Mouse (Mus musculus) v-Abl transformed pro-B cells (cell line): Measurements from ENCODE around the gene BC004004.
"Not testable (repeated sequence)": the region's sequence is repeated elsewhere in the genome, so short reads cannot be mapped to it uniquely, and the experiment has no call there.

Source experiments
- in situ Hi-C, 2 experiments: fragments of 400-800 bp; cut with MboI; formaldehyde crosslinking; loops; one replicate each; pipeline ENCODE4 v1.15.1; 2025; ENCODE audit not compliant: unreplicated experiment in 2 of 2

The BC004004 gene

DNA sequence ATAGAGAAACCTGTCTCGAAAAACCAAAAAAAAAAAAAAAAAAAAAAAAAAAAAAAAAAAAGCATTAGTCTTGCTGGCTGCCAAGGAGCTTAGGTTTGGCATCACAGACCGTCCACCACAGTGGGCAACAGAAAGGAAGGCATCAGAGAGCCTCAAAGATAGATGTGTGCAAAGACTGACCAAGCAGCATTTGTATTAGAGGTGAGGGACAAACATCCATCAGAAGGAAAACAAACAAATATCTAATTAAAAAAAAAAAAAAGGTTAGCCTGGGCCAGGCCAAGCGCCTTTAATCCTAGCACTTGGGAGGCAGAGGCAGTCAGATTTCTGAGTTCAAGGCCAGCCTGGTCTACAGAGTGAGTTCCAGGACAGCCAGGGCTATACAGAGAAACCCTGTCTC, 48.8 kb downstream of the BC004004 start, which contains the start of gene Pi16:
Gene Pi16 (plus strand): TSS at position 301 of the 400 bp plus-strand sequence.
- in situ Hi-C loops, result not testable (repeated sequence)

DNA sequence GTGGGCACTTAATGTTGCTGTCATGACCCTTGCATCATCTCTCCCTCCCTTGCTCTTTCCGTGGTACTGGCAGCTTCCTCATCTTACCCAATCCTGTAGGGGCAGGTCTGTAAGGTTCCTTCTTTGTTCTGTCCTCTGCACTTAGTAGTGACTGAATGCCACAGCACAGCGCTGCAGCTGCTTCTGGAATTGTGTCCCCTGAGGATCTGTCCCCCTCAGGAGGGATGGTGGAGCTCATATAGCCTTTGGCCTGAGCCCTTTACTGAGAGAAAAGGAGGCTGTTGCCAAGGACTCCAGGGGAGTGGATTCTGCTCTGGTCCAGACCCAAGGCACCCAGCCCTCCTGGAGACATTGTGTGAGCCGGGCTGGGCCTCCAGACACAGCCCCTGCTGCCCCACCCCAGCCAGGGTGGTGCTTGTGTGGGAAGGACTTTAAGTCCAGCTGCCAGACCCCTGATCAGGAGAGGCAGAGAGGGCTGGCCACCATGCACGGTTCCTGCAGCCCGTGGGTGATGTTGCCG, 50.2 kb downstream of the BC004004 start:
- in situ Hi-C loops, result no loop called here

DNA sequence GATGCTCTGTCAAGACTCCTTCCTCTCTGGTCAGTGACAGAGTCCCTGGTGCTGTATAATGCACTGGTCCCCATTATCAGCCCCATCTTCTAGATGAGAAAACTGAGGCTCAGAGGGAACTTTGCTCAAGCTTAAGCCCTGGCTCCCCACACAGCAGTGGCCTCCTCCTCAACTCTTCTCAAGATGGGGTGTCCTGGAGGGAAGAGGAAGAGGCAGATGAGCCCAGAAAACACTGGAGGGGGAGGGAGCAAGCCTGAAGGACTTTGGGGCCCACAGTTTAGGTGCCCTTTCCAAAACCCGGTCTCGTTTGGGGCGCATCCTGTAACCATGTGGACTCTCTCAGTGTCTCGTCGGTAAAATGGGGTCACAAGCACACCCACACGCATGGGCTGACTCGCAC, 50.9 kb downstream of the BC004004 start:
- in situ Hi-C loops, result no loop called here

DNA sequence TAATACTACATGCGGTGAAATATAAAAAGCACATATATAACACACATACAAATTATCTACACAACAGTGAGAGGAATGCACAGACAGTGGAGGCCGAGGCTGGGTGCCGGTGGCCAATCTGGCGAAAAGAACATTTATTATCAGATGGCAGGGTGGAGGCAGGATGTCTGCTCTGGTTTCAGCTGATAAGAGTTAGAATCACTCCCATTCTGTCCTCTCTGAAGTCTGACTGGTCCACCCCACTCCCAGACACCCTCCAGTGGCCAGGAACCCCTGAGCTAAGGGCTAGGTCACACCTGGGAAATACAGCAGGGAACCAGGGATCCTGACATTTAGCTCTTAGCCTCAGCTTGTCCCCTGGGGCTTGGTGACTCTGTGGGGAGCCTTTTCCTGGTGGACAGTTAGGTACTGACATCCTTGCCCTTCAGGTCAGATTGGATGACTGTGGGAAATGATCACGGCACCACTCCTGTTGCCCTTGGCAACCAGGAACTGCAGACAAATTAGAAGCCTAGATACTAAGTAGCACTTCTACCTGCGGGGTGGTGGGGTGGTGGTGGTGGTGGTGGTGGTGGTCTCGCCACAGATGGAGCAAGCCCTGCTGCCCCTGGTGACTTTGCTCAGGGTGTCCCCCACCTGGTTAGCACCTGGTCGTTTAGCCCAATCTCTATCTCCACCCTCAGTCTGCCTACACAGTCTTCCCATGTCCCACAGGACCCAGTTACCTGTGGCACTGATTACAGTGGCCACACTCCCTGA, 51.5 kb downstream of the BC004004 start:
- in situ Hi-C loops, result no loop called here

DNA sequence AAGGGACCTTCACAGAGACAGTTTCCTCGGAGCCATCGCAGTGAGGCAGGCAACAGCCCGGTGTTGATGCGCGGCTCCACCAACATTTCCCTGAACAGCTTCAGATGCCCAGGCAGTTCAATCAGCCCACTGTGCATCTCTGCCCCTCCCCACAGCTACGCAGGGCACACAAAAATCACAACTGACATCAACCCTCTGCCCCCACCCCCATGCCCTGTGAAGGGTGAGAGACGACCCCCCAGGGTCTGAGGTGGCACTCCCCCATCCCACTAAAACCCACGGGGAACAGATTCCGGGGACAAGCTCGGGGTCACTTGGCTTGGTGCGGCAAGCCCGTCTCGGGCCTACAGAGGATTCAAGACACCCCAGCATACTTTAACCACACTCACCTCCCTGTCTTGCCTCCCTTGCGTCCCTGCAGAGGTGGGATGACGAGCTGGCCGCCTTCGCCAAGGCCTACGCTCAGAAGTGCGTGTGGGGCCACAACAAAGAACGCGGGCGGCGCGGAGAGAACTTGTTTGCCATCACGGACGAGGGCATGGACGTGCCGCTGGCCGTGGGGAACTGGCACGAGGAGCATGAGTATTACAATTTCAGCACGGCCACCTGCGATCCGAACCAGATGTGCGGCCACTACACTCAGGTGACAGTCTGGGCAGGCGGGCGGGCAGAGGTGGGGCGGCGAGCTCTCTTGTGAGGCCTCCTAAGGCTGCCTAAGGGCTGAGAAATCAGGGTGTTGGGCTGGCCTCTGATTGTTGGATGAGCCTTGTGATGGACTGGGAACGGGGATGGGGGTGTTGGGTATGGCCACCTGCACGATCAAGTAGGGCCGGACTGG, 53.4 kb downstream of the BC004004 start:
- in situ Hi-C loops, result no loop called here

DNA sequence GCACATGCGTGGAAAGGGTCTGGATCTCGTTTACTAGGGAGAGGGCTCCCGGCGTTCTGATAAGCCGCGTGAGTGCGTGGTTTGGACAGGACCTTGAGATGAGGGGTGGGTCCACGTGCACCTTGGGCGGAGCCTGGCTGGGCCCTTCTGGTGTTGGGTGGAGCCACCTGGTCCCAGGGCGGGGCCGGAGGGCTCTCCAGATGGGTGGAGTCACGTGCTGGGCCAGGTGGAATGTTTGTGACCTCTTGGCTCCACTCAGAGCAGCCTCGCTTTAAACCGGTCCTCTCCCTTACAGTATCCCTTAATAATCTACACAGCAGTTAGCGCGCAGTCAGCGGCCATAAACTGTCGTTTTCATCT, 54.0 kb downstream of the BC004004 start:
- in situ Hi-C loops, result no loop called here

DNA sequence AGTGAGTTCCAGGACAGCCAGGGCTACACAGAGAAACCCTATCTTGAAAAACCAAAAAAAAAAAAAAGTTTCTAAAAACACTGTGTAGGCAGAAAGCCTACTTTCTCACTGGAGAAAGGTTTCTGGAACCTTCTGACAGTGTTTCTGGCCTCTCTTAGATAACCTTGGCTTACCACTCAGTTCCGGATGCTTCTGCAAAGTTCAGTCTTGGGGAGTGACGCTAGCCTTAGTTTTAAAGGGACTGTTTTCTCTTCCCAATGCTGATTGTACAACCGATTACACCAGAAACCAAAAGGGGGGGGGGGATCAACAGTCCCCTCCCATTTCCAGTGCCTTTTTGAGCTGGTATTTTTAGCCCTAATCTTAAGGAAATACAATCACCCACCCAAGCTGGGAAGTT, 55.0 kb downstream of the BC004004 start:
- in situ Hi-C loops, result no loop called here

DNA sequence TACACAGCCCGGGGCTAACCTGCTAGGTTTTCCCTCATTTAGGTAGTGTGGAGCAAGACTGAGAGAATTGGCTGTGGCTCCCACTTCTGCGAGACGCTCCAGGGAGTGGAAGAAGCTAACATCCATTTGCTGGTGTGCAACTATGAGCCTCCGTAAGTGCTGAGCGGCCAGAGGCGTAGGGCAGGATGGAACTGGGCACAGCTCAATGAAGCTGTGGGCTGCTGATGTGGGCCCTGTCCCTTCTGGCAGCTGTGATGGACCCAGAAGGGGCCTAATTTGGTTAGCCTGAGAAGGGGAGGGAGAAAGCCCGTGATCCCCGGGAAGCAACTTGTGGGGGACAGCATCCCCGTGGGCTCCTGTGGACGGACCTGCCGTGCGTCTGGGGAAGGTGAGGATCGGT, 57.2 kb downstream of the BC004004 start:
- in situ Hi-C loops, result no loop called here

DNA sequence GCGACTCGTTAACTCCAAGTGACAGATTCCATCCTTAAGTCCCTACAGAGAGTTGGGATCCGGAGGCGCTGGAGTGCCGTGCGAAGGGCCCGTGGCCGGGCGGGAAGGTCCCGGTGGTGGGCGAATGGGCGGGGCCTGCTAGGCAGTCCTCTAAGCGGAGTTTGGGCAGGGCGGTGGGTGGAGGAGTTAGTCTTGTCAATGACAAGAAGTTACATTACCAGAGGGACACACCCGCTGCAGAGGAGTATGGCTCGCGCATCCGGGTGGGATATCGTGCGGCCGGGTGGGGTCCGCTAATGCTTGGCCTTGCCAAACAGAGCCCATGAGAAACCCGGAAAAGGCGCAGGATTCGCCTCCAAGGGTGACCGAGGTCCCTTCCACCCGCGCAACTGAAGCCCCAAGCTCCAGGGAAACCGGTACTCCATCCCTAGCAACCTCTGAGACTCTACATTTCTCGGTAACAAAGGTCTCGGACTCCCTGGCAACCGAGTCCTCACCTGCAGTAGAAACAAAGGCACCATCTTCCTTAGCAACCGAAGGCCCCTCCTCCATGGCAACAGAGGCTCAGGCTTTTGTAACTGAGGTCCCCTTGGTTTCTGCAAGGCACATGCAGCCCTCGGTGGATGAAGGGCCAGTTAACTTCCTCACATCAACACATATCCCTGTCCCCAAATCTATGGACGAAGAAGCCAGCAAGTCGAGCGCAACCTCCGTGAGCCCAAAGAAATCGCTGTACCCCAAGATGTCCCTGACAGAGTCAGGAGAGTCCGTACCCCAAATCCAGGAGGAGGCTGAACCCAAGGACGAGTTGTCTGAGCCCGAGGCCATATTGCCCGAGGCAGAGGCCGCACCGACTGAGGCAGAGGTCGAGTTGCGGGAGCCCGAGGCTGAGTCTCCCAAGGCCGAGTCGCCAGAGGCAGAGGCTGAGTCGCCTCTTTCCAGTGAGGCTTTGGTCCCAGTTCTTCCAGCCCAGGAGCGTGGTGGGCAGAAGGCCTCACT, 58.2 kb downstream of the BC004004 start:
- in situ Hi-C loops, result no loop called here

DNA sequence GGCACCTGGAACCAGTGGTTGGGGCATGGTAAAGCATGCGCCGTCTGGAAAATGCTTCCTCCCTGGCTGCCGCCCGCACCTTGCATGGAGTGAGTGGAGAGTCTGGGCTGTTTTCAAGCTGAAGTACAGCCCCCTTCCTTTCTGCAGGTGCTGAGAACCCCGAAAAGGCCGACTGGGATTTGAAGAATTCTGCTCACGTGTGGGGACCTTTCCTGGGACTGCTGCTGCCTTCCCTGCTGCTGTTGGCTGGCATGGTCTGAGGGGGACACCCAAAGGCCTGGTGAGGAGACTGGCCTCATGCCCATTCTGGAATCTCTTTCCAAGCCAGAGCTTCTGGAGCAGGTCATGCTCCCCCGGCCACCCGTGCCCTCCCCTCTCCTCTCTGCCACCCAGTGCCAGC, 59.1 kb downstream of the BC004004 start:
- in situ Hi-C loops, result no loop called here

DNA sequence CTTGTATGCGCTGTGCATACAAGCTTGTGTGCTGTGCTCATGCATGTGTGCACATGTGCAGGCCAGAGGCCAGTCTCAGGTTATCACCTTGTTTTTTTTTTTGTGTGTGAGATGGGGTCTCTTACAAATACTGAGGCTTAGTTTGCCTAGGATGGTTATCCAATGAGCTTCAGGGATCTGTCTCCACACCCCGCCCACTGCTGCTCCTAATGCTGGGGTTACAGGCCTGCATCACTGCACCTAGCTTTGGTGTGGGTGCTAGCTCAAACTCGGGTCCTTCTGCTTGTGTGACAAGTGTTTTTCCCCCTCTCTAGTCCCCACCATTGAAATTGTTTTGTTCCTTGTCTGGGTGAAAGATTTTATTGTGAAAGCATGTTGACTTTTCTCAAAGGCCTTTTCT, 61.6 kb downstream of the BC004004 start:
- in situ Hi-C loops, result no loop called here

DNA sequence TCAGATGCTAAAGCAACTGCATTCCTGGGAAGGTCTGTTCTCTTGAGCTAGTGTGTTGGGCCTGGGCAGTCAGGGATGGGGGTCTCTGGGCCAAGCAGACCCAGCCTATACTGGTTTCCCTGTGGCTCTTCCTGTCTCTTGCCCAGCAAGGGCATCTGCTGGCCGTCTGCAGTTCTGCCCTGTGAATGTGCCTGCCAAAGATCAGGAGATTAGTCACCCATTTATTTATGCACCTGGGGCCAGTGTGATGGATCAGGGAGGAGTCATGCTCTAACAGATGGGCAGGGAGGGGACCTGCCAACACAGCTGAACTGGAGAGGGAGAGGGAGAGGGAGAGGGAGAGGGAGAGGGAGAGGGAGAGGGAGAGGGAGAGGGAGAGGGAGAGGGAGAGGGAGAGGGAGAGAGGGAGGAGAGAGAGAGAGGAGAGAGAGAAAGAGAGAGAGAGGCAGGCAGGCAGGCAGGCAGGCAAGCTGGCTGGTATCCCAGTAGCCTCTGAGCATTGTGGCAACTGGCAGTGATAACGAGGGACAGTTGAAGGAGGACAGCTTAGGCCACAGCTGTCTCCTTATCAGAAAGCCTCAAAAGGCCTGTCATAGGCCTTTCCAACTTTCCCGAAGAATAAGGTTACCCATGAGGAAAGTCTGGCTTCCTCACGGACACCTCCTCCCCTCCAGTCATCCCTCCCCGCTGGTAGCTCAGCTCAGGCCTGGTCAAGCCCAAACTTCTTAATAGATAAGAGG, 62.3 kb downstream of the BC004004 start:
- in situ Hi-C loops, result no loop called here

DNA sequence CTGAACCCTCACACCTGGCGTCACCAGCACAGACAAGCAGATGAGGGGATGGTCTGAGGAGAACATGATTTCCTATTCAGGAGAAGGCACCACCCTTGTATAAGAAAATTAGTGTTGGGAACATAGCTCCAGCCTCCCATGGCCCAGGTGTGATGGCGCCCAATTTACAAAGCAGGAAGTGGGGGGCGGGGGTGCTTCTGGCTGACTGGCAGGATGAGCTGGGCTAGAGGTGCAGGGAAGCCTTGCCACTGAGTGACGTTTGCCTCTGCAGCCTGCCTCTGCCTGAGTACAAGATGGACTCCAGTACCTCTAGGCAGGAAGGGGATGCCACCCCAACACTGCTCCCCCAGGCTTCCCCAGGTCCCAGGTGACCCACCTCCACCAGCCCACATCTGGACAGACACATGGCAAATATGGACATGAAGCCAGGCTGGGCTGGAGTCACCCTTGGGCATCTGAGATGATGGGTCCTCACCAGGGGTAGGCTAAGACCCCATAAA, 63.6 kb downstream of the BC004004 start:
- in situ Hi-C loops, result no loop called here

DNA sequence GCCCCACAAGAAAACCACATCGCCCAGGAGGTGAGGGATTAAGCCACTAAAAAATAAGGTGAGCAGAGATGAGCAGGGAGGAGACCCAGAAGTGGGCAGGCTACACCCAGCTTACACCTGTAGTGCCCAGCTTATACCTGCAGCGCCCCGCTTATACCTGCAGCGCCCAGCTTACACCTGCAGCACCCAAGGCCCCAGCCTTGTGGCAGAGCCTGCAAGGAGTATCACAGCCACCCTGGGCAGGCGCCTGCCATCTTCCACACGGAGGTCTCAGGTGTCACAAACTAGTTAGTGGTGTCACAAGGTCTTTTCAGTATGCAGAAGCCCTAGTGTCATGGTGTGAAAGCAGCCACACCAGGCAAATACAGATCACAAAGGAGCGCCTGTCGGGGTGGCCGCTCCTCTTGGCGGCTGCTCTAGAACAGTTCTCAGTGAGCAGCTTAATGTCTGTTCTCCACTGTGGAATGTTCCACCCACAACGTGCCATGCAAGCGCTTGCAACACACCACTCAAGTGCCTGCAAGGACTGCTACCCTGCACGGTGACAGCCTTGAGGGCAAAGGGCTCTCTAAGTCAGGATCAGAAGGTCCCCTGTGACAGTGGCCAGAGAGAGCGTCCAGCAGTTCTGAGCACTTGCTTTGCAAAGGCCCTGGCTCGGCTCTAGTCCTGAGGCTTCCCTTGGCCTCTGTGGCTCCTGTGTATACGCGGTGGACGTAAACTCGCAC, 67.8 kb downstream of the BC004004 start:
- in situ Hi-C loops, result no loop called here

DNA sequence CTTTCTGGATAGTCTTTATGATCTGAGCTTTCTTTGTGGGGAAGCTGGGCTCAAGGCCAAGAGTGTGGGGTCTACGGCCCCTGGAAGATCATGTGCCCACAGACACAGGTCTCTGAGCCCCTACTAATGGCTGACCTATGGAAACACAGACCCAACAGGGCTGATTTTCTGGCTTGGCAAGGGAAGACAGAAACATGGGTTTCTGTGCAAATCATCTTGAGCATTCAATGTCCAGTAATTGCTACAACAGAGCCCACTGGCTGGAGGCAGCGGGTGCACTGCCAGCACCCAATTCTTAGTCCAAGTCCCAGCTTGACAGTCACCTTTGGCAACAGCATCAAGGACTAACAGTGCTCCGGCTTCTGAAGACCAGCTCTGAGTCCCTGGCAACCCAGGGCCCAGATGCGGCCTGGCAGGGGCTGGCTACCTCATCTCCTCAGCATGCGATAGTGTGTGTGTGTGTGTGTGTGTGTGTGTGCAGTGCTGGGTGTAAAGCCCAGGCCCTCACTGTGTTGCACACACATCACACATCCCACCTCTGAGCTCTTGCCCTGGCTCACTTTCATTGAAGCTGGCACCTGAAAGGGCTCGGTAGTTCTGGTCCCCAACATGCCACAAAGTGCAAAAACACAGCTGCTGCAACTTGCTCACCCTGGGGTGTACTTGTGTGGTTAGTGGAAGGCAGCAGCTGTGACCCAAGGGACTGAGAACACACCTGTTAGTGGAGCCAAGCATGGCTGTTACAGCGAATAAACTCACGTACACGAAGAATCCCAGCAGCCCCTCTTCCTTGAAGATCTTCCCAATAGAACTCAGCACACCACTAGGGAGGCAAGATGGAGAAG, 69.6 kb downstream of the BC004004 start:
- in situ Hi-C loops, result no loop called here

DNA sequence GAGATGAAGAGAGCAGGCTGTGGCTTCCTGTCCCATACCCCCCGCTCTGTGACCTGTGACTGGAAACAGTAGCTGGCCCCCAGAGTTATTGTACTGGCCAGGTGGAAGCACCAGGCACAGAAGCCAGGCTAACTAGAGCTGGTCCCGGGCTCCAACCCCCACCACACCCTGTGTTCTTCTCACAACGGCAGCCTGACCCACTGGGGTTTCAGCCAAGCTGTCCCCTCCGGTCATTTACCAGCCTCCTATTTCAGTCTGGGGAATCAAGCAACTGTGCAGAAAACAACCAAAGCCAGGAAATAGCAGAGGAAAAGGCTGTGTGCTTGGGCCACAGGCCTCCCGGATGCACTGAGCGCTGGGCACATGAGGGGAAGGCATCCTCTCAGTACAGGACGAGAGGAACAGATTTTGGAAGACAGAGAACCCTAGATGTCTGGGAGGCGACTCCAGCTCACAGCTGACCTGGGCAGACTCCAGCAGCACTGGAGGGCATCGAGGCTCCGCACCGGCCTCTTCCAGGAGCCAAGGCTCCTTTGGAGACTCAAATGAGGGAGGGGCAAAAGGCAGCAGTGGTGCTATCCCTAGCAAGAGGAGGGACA, 70.7 kb downstream of the BC004004 start:
- in situ Hi-C loops, result no loop called here

DNA sequence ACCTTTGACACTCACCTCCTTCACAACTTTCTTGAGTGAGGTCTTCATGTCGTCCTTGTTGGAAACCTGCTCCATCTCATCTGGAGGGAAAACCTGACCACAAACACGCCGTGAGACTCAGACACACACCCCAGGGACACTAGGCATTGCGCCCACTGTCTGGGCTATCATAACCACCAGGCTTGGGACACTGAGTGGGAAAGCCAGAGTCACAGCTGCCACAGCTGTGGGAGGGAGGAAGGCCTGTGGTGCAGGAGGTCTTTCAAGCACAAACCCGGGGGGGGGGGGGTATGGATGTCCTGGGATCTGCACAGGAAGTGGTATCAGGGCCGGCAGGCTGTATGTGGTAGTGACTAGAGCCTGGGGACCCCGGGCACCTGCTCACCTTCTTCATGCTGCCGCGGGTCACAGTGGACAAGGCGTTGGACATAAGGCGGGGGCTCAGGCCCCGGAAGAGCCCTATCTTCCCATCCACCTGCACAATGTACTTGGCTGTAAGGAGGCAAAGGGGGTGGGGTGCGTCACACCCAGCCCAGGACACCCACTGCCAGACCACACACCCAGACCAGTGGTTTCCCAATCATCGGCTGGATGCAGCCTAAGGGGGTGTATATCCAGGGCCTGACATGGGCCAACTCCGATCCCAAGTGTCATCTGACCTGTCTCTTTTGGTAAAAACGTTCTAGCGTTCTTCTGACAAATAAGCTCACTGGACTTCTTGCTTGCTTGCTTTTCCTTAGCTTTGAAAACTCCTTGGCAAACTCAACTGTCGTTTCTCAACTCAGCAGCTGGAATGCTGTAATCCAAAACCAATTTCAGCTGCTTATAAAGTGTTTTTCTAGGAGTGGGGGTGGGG, 72.0 kb downstream of the BC004004 start:
- in situ Hi-C loops, result loop anchor here in 1 of 2 experiments (5.0 kb wide), 1 partner anchor 38 kb away; no protein-coding TSS in a partner anchor
